Mouse (Mus musculus) testis, adult 10 weeks (tissue): ENCODE results near the gene Rilp. TPM values are rescaled to one million over a fixed set of nuclear protein-coding genes. Genes with fewer than 3 reads are reported as not detected.

Experiments
- polyA plus RNA-seq: library from polyadenylated mRNA; stranded (reverse); fragments of 350-450 nt; fragmentation: Illumina TruSeq; extraction: RNeasy Lipid Tissue Mini Kit (QIAGEN cat#74804); gene quantifications from one replicate; pipeline ENCODE4 v1.2.3, GENCODE M21; 2014; ENCODE audit warnings: low read depth, low replicate concordance

The Rilp gene
- polyA plus RNA-seq: not detected

DNA sequence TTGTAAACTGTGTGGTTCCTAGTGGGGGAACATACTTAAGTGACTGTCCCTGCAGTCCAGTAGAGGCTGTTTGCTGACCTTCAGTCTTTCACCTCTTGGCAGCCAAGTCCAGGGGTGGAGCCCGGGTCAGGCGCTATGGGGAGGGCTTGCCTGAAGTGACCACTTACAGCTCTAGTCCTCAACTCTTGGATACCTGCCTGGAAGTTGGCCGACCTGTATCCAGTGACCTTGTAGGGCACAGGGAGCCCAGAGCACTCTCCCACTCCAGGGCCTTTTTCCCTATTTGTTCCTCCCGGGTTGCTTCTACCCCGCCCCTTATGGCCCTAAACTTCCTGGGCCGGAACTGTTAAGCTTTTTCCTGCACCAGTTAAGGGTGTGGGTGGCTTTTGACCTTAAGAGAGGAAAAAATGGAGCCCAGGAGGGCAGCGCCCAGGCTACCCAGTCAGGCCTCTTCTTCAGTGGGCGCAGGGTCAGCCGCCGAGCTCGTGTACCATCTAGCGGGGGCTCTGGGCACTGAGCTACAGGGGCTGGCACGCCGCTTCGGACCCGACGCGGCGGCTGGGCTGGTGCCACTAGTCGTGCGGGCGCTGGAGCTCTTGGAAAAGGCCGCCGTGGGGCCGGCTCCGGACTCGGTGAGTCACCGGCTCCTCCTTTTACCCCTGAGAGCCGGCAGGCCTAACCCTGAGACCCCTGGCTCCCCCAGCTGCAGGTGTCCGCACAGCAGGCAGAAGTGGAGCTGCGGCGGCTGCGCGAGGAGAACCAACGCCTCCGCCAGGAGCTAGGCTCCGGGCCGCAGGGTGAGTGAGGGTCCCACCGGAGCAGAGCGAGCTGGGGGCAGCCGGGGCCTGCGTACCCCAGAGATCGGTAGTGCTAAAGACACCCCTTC, at the start of gene Rilp:
Gene Rilp (plus strand): TSS at position 354 of the 886 bp plus-strand sequence.

DNA sequence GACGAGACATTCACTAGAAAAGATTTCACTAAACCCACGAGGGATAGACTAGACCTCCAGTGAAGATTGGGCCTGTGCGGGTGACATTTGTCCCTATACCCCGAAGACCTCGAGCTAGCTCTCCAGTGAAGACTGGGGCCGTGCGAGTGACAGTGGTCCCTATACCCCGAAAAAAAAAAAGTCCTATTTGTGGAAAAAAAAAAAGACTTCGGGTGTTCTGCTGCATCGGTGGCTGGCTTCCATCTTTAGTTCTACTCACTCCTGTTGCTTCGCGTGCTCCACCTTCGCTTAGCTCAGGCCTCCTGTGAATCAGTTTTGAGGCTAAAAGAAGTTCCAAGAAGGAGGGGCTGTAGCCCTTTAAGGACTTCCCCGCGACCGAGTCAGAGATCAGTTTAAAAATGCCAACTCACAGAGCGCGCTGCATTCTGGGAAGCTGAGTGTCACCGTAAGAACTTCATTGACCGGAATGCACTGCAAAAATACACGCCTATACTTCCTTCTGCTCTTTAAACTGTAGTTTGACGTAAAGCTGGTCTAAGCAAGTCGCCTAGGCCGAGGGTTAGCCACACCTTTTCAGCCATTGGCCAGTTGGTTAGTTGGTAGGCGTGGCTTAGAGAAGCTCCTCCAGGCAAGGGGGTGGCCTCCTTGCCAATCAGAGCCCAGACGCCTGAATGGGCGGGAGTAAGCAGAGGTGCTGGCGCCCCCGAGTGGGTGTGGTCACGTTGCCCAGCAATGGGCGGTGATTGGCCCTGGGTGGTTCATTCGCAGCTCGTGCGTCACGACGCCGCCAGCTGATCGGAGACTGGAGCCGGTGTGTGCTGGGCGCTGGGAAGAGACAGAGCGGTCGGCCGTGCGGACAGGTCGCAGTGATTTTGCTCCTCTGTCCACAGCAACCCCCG, 48.8 kb upstream of the Rilp start, which contains the start of gene Tlcd2:
Gene Tlcd2 (plus strand): TSS at position 872 of the 899 bp plus-strand sequence.

DNA sequence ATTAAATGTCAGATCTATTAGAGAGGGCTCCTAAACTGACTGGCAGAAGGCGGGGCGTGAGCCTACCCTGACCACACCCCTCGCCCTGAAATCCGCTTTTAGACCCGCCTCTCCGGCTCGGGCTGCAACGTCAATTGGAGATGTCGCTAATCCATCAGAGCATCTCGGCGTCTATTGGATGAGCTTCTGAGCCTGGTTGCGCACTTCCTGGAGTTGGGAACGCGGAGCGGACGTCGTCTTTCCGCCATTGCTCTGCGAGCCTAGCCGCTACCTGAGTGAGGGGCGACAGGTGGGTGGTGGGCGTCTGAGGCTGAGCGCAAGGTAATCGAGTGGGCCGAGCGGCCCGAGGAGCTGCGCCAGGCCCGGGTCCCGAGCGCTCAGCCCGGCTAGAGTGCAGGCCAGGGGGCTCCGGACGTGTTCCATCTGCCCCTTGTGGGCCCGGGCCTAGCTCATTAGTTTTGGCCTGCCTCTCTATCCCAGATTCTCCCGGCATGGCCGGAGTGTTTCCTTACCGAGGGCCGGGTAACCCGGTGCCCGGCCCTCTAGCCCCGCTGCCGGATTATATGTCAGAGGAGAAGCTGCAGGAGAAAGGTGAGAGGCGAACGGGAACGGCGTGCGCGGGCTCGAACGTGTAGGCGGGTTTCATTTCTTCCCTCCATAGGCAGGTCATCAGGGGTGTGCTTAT, 23.2 kb upstream of the Rilp start, which contains the start of gene Prpf8:
Gene Prpf8 (plus strand): TSS at position 216 of the 685 bp plus-strand sequence.

DNA sequence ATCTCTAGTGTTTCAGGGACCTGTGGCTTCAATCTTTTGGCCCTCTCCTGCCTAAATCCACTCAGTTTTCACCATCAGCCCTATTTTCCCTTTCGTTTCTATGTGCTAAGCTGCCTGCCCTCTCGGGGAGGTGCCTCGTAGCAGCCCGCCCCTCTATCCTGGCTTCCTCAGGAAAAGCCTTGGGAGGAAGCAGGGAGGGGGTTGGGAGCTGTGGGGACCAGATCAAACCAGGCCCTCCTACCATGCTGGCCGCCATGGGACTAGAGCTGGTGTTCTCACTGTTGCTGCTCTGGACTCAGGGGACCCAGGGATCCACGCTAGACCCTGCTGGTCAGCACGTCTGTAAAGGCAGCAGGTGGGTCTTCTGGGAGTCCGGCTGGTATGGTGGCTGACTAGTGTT, 3.4 kb downstream of the Rilp start, which contains the start of gene Scarf1:
Gene Scarf1 (plus strand): TSS at position 205 of the 400 bp plus-strand sequence.

DNA sequence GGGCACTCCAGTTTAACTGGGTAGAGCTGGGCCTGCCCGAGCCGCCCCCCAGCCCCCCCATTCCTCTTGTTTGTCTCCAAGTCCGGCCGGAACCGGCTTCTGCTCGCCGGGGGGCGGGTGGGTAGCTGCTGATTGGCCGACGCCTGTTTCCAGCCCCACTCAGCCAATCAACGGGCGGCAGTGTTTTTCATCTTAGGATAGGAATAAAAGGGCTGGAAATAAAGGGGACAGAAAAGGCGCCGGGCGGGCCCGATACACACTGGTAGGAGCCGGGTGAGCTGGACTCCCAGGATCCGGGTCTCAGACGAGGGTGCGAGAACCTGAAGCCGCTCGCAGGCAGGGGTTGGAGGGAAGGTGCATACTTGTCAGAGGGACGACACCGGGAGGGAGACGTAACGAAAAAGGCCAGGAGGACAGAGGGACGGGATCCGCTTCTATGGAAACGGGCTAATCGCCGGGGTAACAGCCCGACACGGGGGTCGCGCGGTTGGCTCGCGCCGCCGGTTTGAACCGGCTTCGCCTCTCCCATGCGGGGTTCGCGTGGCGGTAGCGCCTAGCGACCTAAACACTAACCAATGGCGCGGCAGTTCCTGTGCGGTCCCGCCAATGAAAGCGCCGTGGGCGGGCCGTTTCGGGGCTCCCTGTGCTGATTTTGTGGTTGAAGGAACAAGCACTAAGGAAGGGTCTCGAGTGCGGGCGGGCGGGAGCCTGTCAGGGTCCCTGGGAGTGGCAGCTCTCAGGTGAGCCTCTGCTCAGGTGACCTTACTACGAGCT, 21.8 kb downstream of the Rilp start, which contains the start of gene Slc43a2:
Gene Slc43a2 (plus strand): TSS at position 226 of the 774 bp plus-strand sequence.

Other genes starting within 250 kb of the Rilp start
- gene Rpa1, start 161.8 kb upstream of the Rilp start, polyA plus RNA-seq: 132 TPM
- 2.8 TPM for gene Smyd4, start 161.7 kb upstream of the Rilp start, polyA plus RNA-seq
- 3.7 TPM for gene Serpinf1, start 87.4 kb upstream of the Rilp start, polyA plus RNA-seq
- not detected for gene Serpinf2, start 70.5 kb upstream of the Rilp start, polyA plus RNA-seq
- 0.11 TPM for gene Wdr81, start 55.4 kb upstream of the Rilp start, polyA plus RNA-seq
- gene Tlcd2, start 48.4 kb upstream of the Rilp start, polyA plus RNA-seq: 3.8 TPM
- gene Prpf8, start 23.3 kb upstream of the Rilp start, polyA plus RNA-seq: 35.5 TPM
- gene Scarf1, start 3.4 kb downstream of the Rilp start, polyA plus RNA-seq: not detected
- gene Slc43a2, start 21.6 kb downstream of the Rilp start, polyA plus RNA-seq: 3.3 TPM
- 94.6 TPM for gene Pitpna, start 78.0 kb downstream of the Rilp start, polyA plus RNA-seq
- gene Inpp5k, start 120.9 kb downstream of the Rilp start, polyA plus RNA-seq: 125 TPM
- 5.4 TPM for gene Myo1c, start 140.4 kb downstream of the Rilp start, polyA plus RNA-seq
- 50.6 TPM for gene Crk, start 169.2 kb downstream of the Rilp start, polyA plus RNA-seq
- gene Ywhae, start 222.8 kb downstream of the Rilp start, polyA plus RNA-seq: 1,124 TPM